Mouse (Mus musculus): ENCODE measurements around the gene Lamc3.

DNA sequence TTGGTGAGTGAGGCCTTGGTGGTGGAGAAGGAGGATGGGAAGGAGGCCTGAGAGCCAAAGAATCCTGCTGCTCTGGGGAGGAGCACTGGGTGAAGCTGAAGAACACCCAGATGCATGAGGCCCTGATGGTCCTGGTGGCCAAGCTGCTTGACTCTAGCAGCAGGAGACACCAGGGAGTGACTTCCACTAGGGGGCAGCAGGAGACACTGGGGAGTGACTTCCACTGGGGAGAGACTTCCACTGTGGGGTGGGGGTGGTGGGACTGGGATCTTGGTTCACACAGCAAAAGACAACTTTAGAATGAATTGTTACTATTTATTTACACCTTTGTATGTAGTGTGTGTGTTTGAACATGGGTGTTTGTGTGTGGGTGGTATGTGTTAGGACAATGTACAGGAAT, 78.0 kb downstream of the Lamc3 start:
- TF ChIP-seq POLR2A (IDR thresholded peaks at IDR 0.05; ENCODE audit: low read depth, low read length) (no peak), CTCF (IDR thresholded peaks at IDR 0.05; ENCODE audit: extremely low read depth, insufficient read length, insufficient replicate concordance, low read depth, low read length) (peak; percentile 63; the same call in 1 of the 2 replicates)

Data from small intestine, adult 2 months (tissue).